Mouse (Mus musculus): ENCODE measurements at regions not wholly inside any gene's neighbourhood (a gene's known extent, or its start where the extent isn't known, plus 50 kb on each side); places are given as distances from the start of the nearest gene placed in this dataset.

- Histone ChIP-seq H3K9ac (no peak overlapping the region), H3K27ac (peak overlapping the region; percentile 46; the same call in 1 of the 2 replicates), H3K9me3 (no peaks in the 10 kb centered on the region), H3K27me3 (replicated peaks) (no peaks in the 10 kb centered on the region), H3K4me1 (peaks cover 13% of the 10 kb centered on the region; the same call in 1 of the 2 replicates), H3K36me3 (no peaks in the 10 kb centered on the region), H3K4me2 (peak overlapping the region; percentile 24), H3K4me3 (replicated peaks) (no peak overlapping the region)
- no peak; the same call in 1 of the 2 replicates for ATAC-seq (ENCODE audit: insufficient read depth, low FRiP score, low read depth)
- WGBS: 9% methylated on average over 9 of the region's 9 CpGs
These were observed 102.2 kb upstream of the Adpgk start for GRCm38 (mm10) chr9:59189141-59189540.

- no peak overlapping the region for H3K9ac ChIP-seq
- H3K4me1 ChIP-seq: peaks cover 13% of the 10 kb centered on the region; the same call in 1 of the 2 replicates
- 49% methylated on average over 4 of the region's 4 CpGs for WGBS
- no peaks in the 10 kb centered on the region for H3K9me3 ChIP-seq
- no peaks in the 10 kb centered on the region for H3K27me3 ChIP-seq (replicated peaks)
- no peaks in the 10 kb centered on the region for H3K36me3 ChIP-seq
- no peak for ATAC-seq (ENCODE audit: insufficient read depth, low FRiP score, low read depth)
- no peak overlapping the region for H3K4me3 ChIP-seq (replicated peaks)
- H3K27ac ChIP-seq: no peak overlapping the region
- no peak overlapping the region for H3K4me2 ChIP-seq
These were observed 102.9 kb upstream of the Adpgk start for GRCm38 (mm10) chr9:59188411-59188810.

GRCm38 (mm10) chr9:59186326-59186725 is 105.0 kb upstream of the Adpgk start:
- H3K27me3 ChIP-seq (replicated peaks): no peaks in the 10 kb centered on the region
- WGBS: 72% methylated on average over 4 of the region's 4 CpGs
- no peak overlapping the region for H3K4me3 ChIP-seq (replicated peaks)
- no peak for ATAC-seq (ENCODE audit: insufficient read depth, low FRiP score, low read depth)
- H3K9me3 ChIP-seq: no peaks in the 10 kb centered on the region
- no peak overlapping the region for H3K4me2 ChIP-seq
- H3K4me1 ChIP-seq: peaks cover 23% of the 10 kb centered on the region
- H3K9ac ChIP-seq: no peak overlapping the region
- H3K36me3 ChIP-seq: no peaks in the 10 kb centered on the region
- no peak overlapping the region for H3K27ac ChIP-seq

- no peak for ATAC-seq (ENCODE audit: insufficient read depth, low FRiP score, low read depth)
- Histone ChIP-seq H3K9me3 (no peaks in the 10 kb centered on the region), H3K36me3 (no peaks in the 10 kb centered on the region), H3K9ac (no peak overlapping the region), H3K27ac (no peak overlapping the region), H3K4me1 (peaks cover 18% of the 10 kb centered on the region), H3K27me3 (replicated peaks) (no peaks in the 10 kb centered on the region), H3K4me2 (no peak overlapping the region), H3K4me3 (replicated peaks) (no peak overlapping the region)
- 42% methylated on average over 3 of the region's 3 CpGs for WGBS
These were observed 107.3 kb upstream of the Adpgk start for GRCm38 (mm10) chr9:59184089-59184488.

GRCm38 (mm10) chr9:59182906-59183305 is 108.5 kb upstream of the Adpgk start:
- 41% methylated on average over 6 of the region's 6 CpGs for WGBS
- Histone ChIP-seq H3K9me3 (no peaks in the 10 kb centered on the region), H3K27ac (0 out of 2 replicates have a peak overlapping the region, but pooled peaks have one; percentile 49), H3K36me3 (no peaks in the 10 kb centered on the region), H3K4me1 (peaks cover 14% of the 10 kb centered on the region; the same call in 1 of the 2 replicates), H3K4me3 (replicated peaks) (no peak overlapping the region), H3K9ac (no peak overlapping the region), H3K4me2 (no peak overlapping the region), H3K27me3 (replicated peaks) (no peaks in the 10 kb centered on the region)
- no peak for ATAC-seq (ENCODE audit: insufficient read depth, low FRiP score, low read depth)

GRCm38 (mm10) chr9:59182490-59182889 is 108.9 kb upstream of the Adpgk start:
- no peak for ATAC-seq (ENCODE audit: insufficient read depth, low FRiP score, low read depth)
- no peak overlapping the region for H3K27ac ChIP-seq
- no peak overlapping the region for H3K4me2 ChIP-seq

GRCm38 (mm10) chr9:59171576-59171975 is 119.8 kb upstream of the Adpgk start:
- no peaks in the 10 kb centered on the region for H3K27me3 ChIP-seq (replicated peaks)
- 76% methylated on average over 2 of the region's 2 CpGs for WGBS
- ATAC-seq (ENCODE audit: insufficient read depth, low FRiP score, low read depth): no peak
- H3K36me3 ChIP-seq: no peaks in the 10 kb centered on the region
- H3K9ac ChIP-seq: no peak overlapping the region
- H3K4me1 ChIP-seq: no peaks in the 10 kb centered on the region
- no peak overlapping the region for H3K27ac ChIP-seq
- H3K9me3 ChIP-seq: no peaks in the 10 kb centered on the region
- H3K4me2 ChIP-seq: no peak overlapping the region
- H3K4me3 ChIP-seq (replicated peaks): no peak overlapping the region

More at GRCm38 (mm10) chr9:59182490-59182889, 108.9 kb upstream of the Adpgk start:
- H3K36me3 ChIP-seq: no peaks in the 10 kb centered on the region
- no peak overlapping the region for H3K4me3 ChIP-seq (replicated peaks)
- 43% methylated on average over 8 of the region's 8 CpGs for WGBS
- H3K27me3 ChIP-seq (replicated peaks): no peaks in the 10 kb centered on the region
- no peak overlapping the region for H3K9ac ChIP-seq
- H3K4me1 ChIP-seq: peaks cover 10% of the 10 kb centered on the region; the same call in 1 of the 2 replicates
- no peaks in the 10 kb centered on the region for H3K9me3 ChIP-seq

GRCm38 (mm10) chr9:59163390-59163976 is 127.2 kb upstream of the Neo1 start:
- no peak for ATAC-seq (ENCODE audit: insufficient read depth, low FRiP score, low read depth)
- Histone ChIP-seq H3K4me2 (no peak overlapping the region), H3K9ac (no peak overlapping the region), H3K4me1 (no peaks in the 10 kb centered on the region), H3K27me3 (replicated peaks) (no peaks in the 10 kb centered on the region), H3K9me3 (no peaks in the 10 kb centered on the region), H3K27ac (no peak overlapping the region), H3K4me3 (replicated peaks) (no peak overlapping the region), H3K36me3 (no peaks in the 10 kb centered on the region)
- WGBS: 42% methylated on average over 6 of the region's 6 CpGs

- Histone ChIP-seq H3K4me1 (no peaks in the 10 kb centered on the region), H3K4me2 (no peak overlapping the region), H3K27me3 (replicated peaks) (no peaks in the 10 kb centered on the region), H3K4me3 (replicated peaks) (no peak overlapping the region), H3K9ac (no peak overlapping the region), H3K36me3 (no peaks in the 10 kb centered on the region), H3K9me3 (no peaks in the 10 kb centered on the region), H3K27ac (no peak overlapping the region)
- ATAC-seq (ENCODE audit: insufficient read depth, low FRiP score, low read depth): no peak
- WGBS: 41% methylated on average over 4 of the region's 4 CpGs
These were observed 126.7 kb upstream of the Neo1 start for GRCm38 (mm10) chr9:59162954-59163353.

- Histone ChIP-seq H3K9ac (no peak overlapping the region), H3K9me3 (no peaks in the 10 kb centered on the region), H3K27ac (no peak overlapping the region), H3K4me3 (replicated peaks) (no peak overlapping the region), H3K4me2 (no peak overlapping the region), H3K36me3 (no peaks in the 10 kb centered on the region), H3K27me3 (replicated peaks) (no peaks in the 10 kb centered on the region), H3K4me1 (no peaks in the 10 kb centered on the region)
- no peak for ATAC-seq (ENCODE audit: insufficient read depth, low FRiP score, low read depth)
- 59% methylated on average over 5 of the region's 5 CpGs for WGBS
These were observed 121.4 kb upstream of the Neo1 start for GRCm38 (mm10) chr9:59157663-59158062.

GRCm38 (mm10) chr9:59153945-59154344 is 117.7 kb upstream of the Neo1 start:
- Histone ChIP-seq H3K4me3 (replicated peaks) (no peak overlapping the region), H3K9ac (no peak overlapping the region), H3K4me2 (no peak overlapping the region), H3K9me3 (no peaks in the 10 kb centered on the region), H3K27me3 (replicated peaks) (no peaks in the 10 kb centered on the region), H3K36me3 (no peaks in the 10 kb centered on the region), H3K4me1 (no peaks in the 10 kb centered on the region), H3K27ac (no peak overlapping the region)
- 51% methylated on average over 3 of the region's 3 CpGs for WGBS
- no peak for ATAC-seq (ENCODE audit: insufficient read depth, low FRiP score, low read depth)

GRCm38 (mm10) chr9:59153126-59153525 is 116.9 kb upstream of the Neo1 start:
- Histone ChIP-seq H3K4me1 (no peaks in the 10 kb centered on the region), H3K36me3 (no peaks in the 10 kb centered on the region), H3K4me3 (replicated peaks) (no peak overlapping the region), H3K9ac (no peak overlapping the region), H3K27me3 (replicated peaks) (no peaks in the 10 kb centered on the region), H3K4me2 (no peak overlapping the region), H3K9me3 (no peaks in the 10 kb centered on the region), H3K27ac (no peak overlapping the region)
- whole genome bisulfite sequencing: 60% methylated on average over 5 of the region's 5 CpGs
- no peak for ATAC-seq (ENCODE audit: insufficient read depth, low FRiP score, low read depth)

Measured in stomach, embryonic 15.5 days (tissue).